Mouse (Mus musculus) heart, adult 2 months (tissue): ENCODE results near the gene Senp8.

Experiments
- CTCF ChIP-seq: fragments of 200-600 bp; IDR thresholded peaks from 2 replicates; pipeline ENCODE4 v1.8.1; 2022; ENCODE audit warnings: antibody characterized with exemption, mild to moderate bottlenecking, moderate library complexity
- EP300 ChIP-seq: fragments of 200-500 bp; IDR thresholded peaks from 2 replicates; pipeline ENCODE4 v1.6.1; 2011; ENCODE audit warnings: low read depth, low read length, control low read depth; ENCODE audit not compliant: insufficient read depth
- POLR2A ChIP-seq: fragments of 200-500 bp; IDR thresholded peaks from 2 replicates; pipeline ENCODE4 v1.6.1; 2011; ENCODE audit warnings: mild to moderate bottlenecking, low read depth, low read length, control low read depth; ENCODE audit not compliant: insufficient read depth

DNA sequence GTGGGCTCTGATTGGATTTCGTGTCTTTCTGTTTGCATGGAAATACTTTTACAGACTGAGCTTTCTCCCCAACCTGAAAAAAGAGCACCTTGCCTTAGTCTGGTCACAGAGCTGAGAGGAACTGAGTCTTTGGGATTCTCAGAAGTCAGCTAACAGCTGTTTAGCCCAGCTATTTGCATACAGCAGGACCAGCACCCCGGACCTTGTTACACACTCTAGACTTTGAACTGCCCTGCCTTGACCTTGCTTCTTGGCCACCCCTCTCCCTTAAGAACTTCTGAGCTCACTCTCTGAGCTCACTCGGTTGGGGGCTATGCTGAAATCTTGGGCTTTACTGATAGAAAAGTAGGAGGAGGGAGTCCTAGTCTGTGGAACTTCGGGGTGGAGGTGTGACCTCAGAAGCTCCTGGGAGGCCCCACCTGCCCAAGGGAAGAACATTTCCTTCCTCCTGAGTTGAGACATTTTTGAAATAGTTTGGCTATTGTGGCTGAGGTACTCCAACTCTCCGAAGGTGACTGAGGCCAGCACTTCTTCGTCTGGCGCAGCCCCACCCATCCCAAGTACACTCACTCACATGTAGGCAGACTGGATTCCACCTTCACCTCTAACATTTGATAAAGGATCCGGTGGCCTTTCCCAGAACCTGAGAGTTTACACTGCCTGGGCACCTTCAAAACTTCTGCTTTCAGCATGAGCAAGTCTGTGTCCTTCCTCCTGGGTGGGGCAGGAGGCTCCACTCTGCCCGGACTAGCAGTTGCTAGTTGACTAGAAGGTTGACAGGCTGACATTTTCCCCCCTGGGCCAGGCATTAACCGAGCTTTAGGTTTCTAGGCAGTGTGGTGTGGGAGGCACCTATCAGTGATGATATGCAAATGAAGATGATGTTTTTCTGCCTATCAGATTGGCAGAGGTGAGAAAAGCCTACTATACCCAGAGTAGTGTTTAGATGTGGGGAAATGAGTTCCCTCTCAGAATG is 43.4 kb downstream of the Senp8 start:
- TF ChIP-seq CTCF (no peak), EP300 (no peak), POLR2A (no peak)
